In genomic region chr5:124010910-124011655, GRCm38 (mm10) we compare ENCODE assay signal across 8 mouse cellular contexts. TPM values are rescaled to one million over a fixed set of nuclear protein-coding genes. Genes with fewer than 3 reads are reported as not detected.
DNase-seq lines count a peak whose midpoint lies in the region; ATAC-seq and TF ChIP-seq lines count a peak whose summit lies in the region.

No protein-coding gene starts in this region.

- peak overlapping the region; percentile 49 for H3K27ac ChIP-seq in embryonic fibroblast, embryonic 13.5 days (ENCODE audit: insufficient read depth, low read length)
- peak overlapping the region; percentile 75 for H3K27ac ChIP-seq in liver, embryonic 11.5 days (ENCODE audit: low read depth, low read length)
- peak overlapping the region; percentile 67 for H3K27ac ChIP-seq in midbrain, postnatal 0 days (ENCODE audit: low read depth, low read length)

- H3K27me3 ChIP-seq in liver, embryonic 11.5 days (replicated peaks; ENCODE audit: control insufficient read depth, insufficient read depth, low read length) = no peaks in the 10 kb centered on the region
- H3K27me3 ChIP-seq in midbrain, postnatal 0 days (ENCODE audit: insufficient read depth, low read length) = no peaks in the 10 kb centered on the region

- peaks cover 15% of the 10 kb centered on the region for H3K4me1 ChIP-seq in embryonic fibroblast, embryonic 13.5 days (ENCODE audit: control insufficient read depth, insufficient read depth, low read length)
- peaks cover 64% of the 10 kb centered on the region for H3K4me1 ChIP-seq in liver, embryonic 11.5 days (replicated peaks; ENCODE audit: control insufficient read depth, insufficient read depth, low read length)
- peaks cover 17% of the 10 kb centered on the region for H3K4me1 ChIP-seq in midbrain, postnatal 0 days (ENCODE audit: insufficient read depth, low read length)

- no peaks in the 10 kb centered on the region for H3K9me3 ChIP-seq in liver, embryonic 11.5 days (ENCODE audit: control insufficient read depth, low read length)
- H3K9me3 ChIP-seq in midbrain, postnatal 0 days (ENCODE audit: low read length) = no peaks in the 10 kb centered on the region

- no peak overlapping the region for H3K4me3 ChIP-seq in embryonic fibroblast, embryonic 13.5 days (ENCODE audit: insufficient read depth, low read length)
- H3K4me3 ChIP-seq in liver, embryonic 11.5 days (ENCODE audit: low read depth, low read length) = peak overlapping the region; percentile 29
- H3K4me3 ChIP-seq in midbrain, postnatal 0 days (ENCODE audit: low read depth, low read length) = no peak overlapping the region; the same call in 1 of the 2 replicates

- ATAC-seq in liver, embryonic 11.5 days (replicated peaks; ENCODE audit: low FRiP score) = peak; percentile 72
- ATAC-seq in midbrain, postnatal 0 days (ENCODE audit: low FRiP score) = 0 out of 2 replicates have a peak, but pooled peaks have one; percentile 6

- peaks cover 27% of the 10 kb centered on the region for H3K36me3 ChIP-seq in liver, embryonic 11.5 days (ENCODE audit: control insufficient read depth, insufficient read depth, low read length)
- peaks cover 28% of the 10 kb centered on the region for H3K36me3 ChIP-seq in midbrain, postnatal 0 days (ENCODE audit: insufficient read depth, low read length)

- no peak for TF ChIP-seq CTCF in embryonic fibroblast, embryonic 13.5 days (IDR thresholded peaks at IDR 0.05; ENCODE audit: borderline replicate concordance, insufficient read depth, low read length)
- TF ChIP-seq CTCF in midbrain, postnatal 0 days (IDR thresholded peaks at IDR 0.05) = no peak

- no peak overlapping the region; the same call in 1 of the 2 replicates for H3K9ac ChIP-seq in liver, embryonic 11.5 days (ENCODE audit: low read depth, low read length)
- H3K9ac ChIP-seq in midbrain, postnatal 0 days (replicated peaks; ENCODE audit: low read length, poor library complexity, severe bottlenecking) = peak overlapping the region; percentile 36

- no peak for TF ChIP-seq POLR2A in embryonic fibroblast, embryonic 13.5 days (IDR thresholded peaks at IDR 0.05; ENCODE audit: low read depth, low read length)

- H3K4me2 ChIP-seq in liver, embryonic 11.5 days = peak overlapping the region; percentile 61
- H3K4me2 ChIP-seq in midbrain, postnatal 0 days (ENCODE audit: low read depth, low read length, poor library complexity, severe bottlenecking) = peak overlapping the region; percentile 40

- intact Hi-C loops in heart, postnatal 36 days (cut with DNase I) = no loop called here

- DNase-seq in cerebellum, postnatal 14 days = peak; percentile 63 to 67
- DNase-seq in cerebellum, adult 8-10 months = no peak
- peak; percentile 71 for DNase-seq in Muller cell, postnatal 12 days (ENCODE audit: inconsistent ontology term)
- peak; percentile 61 to 70 for DNase-seq in heart, postnatal 36 days
- peak; percentile 74 for DNase-seq in liver, embryonic 11.5 days (ENCODE audit: low spot score)
- peak; percentile 85 for DNase-seq in midbrain, postnatal 0 days (ENCODE audit: low spot score)
- no peak for DNase-seq in thymus, postnatal 0 days (ENCODE audit: low spot score)

- 13% methylated on average over 19 of the region's 19 CpGs for WGBS in liver, embryonic 11.5 days
- 7% methylated on average over 19 of the region's 19 CpGs for WGBS in midbrain, postnatal 0 days

RNA-seq across cellular contexts. Expression of gene Vps37b, which starts 21.0 kb away (rescaled TPM):
- polyA plus RNA-seq in embryonic fibroblast, embryonic 13.5 days (2011; ENCODE audit: insufficient read length, low read depth, missing spikeins) = 12.6 and 13.1 TPM in 2 replicates
- 10 to 100 TPM; 19.6 to 25.0 TPM for total RNA-seq in heart, postnatal 36 days (2021)
- polyA plus RNA-seq in liver, embryonic 11.5 days (2014; fragmentation: Nextera tagmentation; extraction: Ambion mirVana) = 31.3 TPM in 2 replicates
- total RNA-seq in midbrain, postnatal 0 days (2014; rRNA removed) = 52.3 and 75.5 TPM in 2 replicates
- polyA plus RNA-seq in midbrain, postnatal 0 days (2015; fragmentation: Nextera tagmentation; extraction: Ambion mirVana) = 54.3 and 56.2 TPM in 2 replicates
- polyA plus RNA-seq in thymus, postnatal 0 days (2015; fragmentation: Nextera tagmentation; extraction: Ambion mirVana) = 32.4 and 32.8 TPM in 2 replicates

RNA-seq across cellular contexts. Expression of gene Hip1r, which starts 37.7 kb away (rescaled TPM):
- 5.9 and 6.2 TPM in 2 replicates for polyA plus RNA-seq in embryonic fibroblast, embryonic 13.5 days (2011; ENCODE audit: insufficient read length, low read depth, missing spikeins)
- total RNA-seq in heart, postnatal 36 days (2021) = 10 to 100 TPM in 1 of 2 experiments, 1 to 10 TPM in 1; 8.6 to 17.0 TPM
- polyA plus RNA-seq in liver, embryonic 11.5 days (2014; fragmentation: Nextera tagmentation; extraction: Ambion mirVana) = 20.2 and 20.6 TPM in 2 replicates
- total RNA-seq in midbrain, postnatal 0 days (2014; rRNA removed) = 42.9 and 45.4 TPM in 2 replicates
- polyA plus RNA-seq in midbrain, postnatal 0 days (2015; fragmentation: Nextera tagmentation; extraction: Ambion mirVana) = 25.8 and 30.8 TPM in 2 replicates
- polyA plus RNA-seq in thymus, postnatal 0 days (2015; fragmentation: Nextera tagmentation; extraction: Ambion mirVana) = 9.8 and 11.0 TPM in 2 replicates

Comparison
In these comparisons a context has a peak if more than half of its experiments do, and no peak if none do; other contexts are left out.
1. DNase-seq: peak in cerebellum, postnatal 14 days (2 of 2), Muller cell, postnatal 12 days (single experiment), heart, postnatal 36 days (2 of 2), liver, embryonic 11.5 days (single experiment) and midbrain, postnatal 0 days (single experiment); none in cerebellum, adult 8-10 months (single experiment) and thymus, postnatal 0 days (single experiment).
2. Peak in every context shown above with its lines, with median percentiles within 50 percentile points of each other: H3K27ac ChIP-seq.